Mouse (Mus musculus): ENCODE data around the gene Rps18. TPM values are rescaled to one million over a fixed set of nuclear protein-coding genes. Genes with fewer than 3 reads are reported as not detected.
"Not testable (repeated sequence)": the region's sequence is repeated elsewhere in the genome, so short reads cannot be mapped to it uniquely, and the experiment has no call there.

The Rps18 gene
- total and polyA plus RNA-seq, 3 experiments = 286 to 1,183 TPM; not detected in 1

DNA sequence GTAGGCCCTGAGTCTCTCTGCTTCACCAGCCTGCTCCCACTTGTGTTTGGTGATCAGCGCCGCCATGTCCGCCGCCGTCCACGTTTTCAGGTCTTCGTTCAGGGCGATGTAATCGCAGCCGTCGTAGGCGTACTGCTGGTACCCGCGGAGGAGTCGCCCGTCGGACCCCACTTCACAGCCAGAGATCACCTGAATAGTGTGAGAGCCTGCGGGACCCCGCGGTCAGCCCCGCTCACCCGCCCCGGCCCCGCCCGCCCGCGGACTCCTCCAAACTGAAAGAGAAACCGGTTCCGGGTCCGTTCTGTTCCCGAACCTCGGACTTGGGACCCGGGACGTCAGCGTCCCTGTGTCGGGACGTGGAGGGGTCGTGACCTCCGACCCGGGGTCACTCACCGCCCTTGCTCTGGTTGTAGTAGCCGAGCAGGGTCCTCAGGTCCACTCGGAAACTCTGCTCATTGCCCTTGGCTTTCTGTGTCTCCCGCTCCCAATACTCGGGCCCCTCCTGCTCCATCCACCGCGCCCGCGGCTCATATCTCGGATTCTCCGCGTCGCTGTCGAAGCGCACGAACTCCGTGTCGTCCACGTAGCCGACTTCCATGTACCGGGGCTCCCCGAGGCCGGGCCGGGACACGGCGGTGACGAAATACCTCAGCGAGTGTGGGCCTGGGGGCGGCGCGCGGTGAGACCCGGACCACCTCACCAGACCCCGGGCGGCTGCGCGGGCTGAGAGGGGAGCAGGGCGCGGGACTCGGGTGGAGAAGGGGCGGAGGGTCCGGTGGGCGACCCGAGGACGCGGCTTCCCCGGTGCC, 43.7 kb upstream of the Rps18 start:
- no peaks in the 10 kb centered on the region for H3K27me3 ChIP-seq (ENCODE audit: control insufficient read depth in 1 of 2, insufficient read depth in 2 of 2, low read length in 2 of 2)
- no peaks in the 10 kb centered on the region for H3K4me1 ChIP-seq (ENCODE audit: control insufficient read depth in 1 of 2, insufficient read depth in 2 of 2, low read length in 2 of 2)
- peak; percentile 51 for DNase-seq (ENCODE audit: low read depth, low spot score)
- peaks cover 2% of the 10 kb centered on the region for H3K79me2 ChIP-seq (ENCODE audit: control insufficient read depth, insufficient read depth, low read length, poor library complexity)
- H3K9ac ChIP-seq (ENCODE audit: control insufficient read depth, low read depth, low read length, poor library complexity, severe bottlenecking) = peak overlapping the region; percentile 84
- H3K36me3 ChIP-seq (ENCODE audit: control insufficient read depth in 1 of 2, insufficient read depth in 2 of 2, low read length in 2 of 2) = no peaks in the 10 kb centered on the region
- no peak overlapping the region for H3K27ac ChIP-seq (ENCODE audit: control insufficient read depth, low read depth, low read length)
- H3K4me3 ChIP-seq (ENCODE audit: control insufficient read depth in 1 of 2, insufficient read depth in 1 of 2, low read depth in 2 of 2, low read length in 2 of 2) = peak overlapping the region; percentile 81 to 83
- H3K9me3 ChIP-seq (replicated peaks; ENCODE audit: insufficient read depth, low read length) = no peaks in the 10 kb centered on the region
- TF ChIP-seq CHD2 (IDR thresholded peaks at IDR 0.05; ENCODE audit: low read length) (no peak), JUND (IDR thresholded peaks at IDR 0.05; ENCODE audit: low read depth, low read length) (no peak), MAFK (IDR thresholded peaks at IDR 0.05; ENCODE audit: borderline replicate concordance, low read depth, low read length) (no peak), NELFE (IDR thresholded peaks at IDR 0.05; ENCODE audit: low read depth, low read length) (no peak), HCFC1 (IDR thresholded peaks at IDR 0.05; ENCODE audit: low read depth, low read length) (no peak), KAT2A (conservative IDR thresholded peaks at IDR 0.05; ENCODE audit: low read depth, low read length) (no peak), ZC3H11A (IDR thresholded peaks at IDR 0.05; ENCODE audit: low read depth, low read length) (no peak), MYB (IDR thresholded peaks at IDR 0.05; ENCODE audit: low read depth, low read length) (no peak), BHLHE40 (IDR thresholded peaks at IDR 0.05; ENCODE audit: borderline replicate concordance, low read depth, low read length) (no peak)

DNA sequence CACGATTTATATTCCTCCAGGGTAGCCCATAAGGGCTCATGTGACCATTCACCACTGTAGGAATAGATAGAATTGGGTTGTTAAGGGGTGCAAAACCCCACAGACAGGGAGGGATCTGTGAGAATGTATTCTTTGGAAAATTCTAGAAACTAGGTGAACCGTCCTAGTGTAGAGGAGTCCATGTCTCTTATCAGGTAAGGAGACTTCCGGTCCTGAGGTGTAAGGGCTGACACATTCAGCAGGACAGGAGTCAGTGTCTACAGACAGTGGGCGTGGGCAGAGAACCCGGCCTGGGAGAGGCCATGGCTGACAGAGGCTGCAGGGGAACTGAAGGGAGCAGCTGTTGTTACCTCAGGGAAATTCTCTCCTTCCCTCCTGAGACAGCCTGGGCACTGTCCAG, 42.9 kb upstream of the Rps18 start:
- not testable (repeated sequence) for H3K27ac ChIP-seq (ENCODE audit: control insufficient read depth, low read depth, low read length); H3K79me2 ChIP-seq (ENCODE audit: control insufficient read depth, insufficient read depth, low read length, poor library complexity); DNase-seq (ENCODE audit: low read depth, low spot score); H3K4me3 ChIP-seq (ENCODE audit: control insufficient read depth in 1 of 2, insufficient read depth in 1 of 2, low read depth in 2 of 2, low read length in 2 of 2); H3K9ac ChIP-seq (ENCODE audit: control insufficient read depth, low read depth, low read length, poor library complexity, severe bottlenecking); H3K4me1 ChIP-seq (ENCODE audit: control insufficient read depth in 1 of 2, insufficient read depth in 2 of 2, low read length in 2 of 2); H3K9me3 ChIP-seq (replicated peaks; ENCODE audit: insufficient read depth, low read length); H3K36me3 ChIP-seq (ENCODE audit: control insufficient read depth in 1 of 2, insufficient read depth in 2 of 2, low read length in 2 of 2); H3K27me3 ChIP-seq (ENCODE audit: control insufficient read depth in 1 of 2, insufficient read depth in 2 of 2, low read length in 2 of 2)

DNA sequence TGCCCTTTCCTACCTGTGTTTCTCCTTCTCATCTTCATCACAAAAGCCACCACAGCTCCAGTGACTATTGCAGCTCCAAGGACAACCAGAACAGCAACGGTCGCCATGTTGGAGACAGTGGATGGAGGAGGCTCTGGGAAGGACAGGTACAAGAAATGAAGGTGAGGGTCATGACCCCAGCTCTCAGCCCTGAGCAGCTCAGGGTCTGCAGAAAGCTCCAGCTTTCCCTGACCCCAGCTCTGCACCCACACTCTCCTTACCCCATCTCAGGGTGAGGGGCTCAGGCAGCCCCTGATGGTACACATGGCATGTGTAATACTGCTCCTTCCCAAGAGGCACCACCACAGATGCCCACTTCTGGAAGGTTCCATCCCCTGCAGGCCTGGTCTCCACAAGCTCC, 41.2 kb upstream of the Rps18 start:
- H3K79me2 ChIP-seq (ENCODE audit: control insufficient read depth, insufficient read depth, low read length, poor library complexity); H3K9ac ChIP-seq (ENCODE audit: control insufficient read depth, low read depth, low read length, poor library complexity, severe bottlenecking); H3K4me1 ChIP-seq (ENCODE audit: control insufficient read depth in 1 of 2, insufficient read depth in 2 of 2, low read length in 2 of 2); H3K27ac ChIP-seq (ENCODE audit: control insufficient read depth, low read depth, low read length); H3K4me3 ChIP-seq (ENCODE audit: control insufficient read depth in 1 of 2, insufficient read depth in 1 of 2, low read depth in 2 of 2, low read length in 2 of 2); H3K9me3 ChIP-seq (replicated peaks; ENCODE audit: insufficient read depth, low read length); H3K27me3 ChIP-seq (ENCODE audit: control insufficient read depth in 1 of 2, insufficient read depth in 2 of 2, low read length in 2 of 2); DNase-seq (ENCODE audit: low read depth, low spot score); H3K36me3 ChIP-seq (ENCODE audit: control insufficient read depth in 1 of 2, insufficient read depth in 2 of 2, low read length in 2 of 2): not testable (repeated sequence)

Measured in MEL (cell line).